Mouse (Mus musculus) E14TG2a.4 (cell line): ENCODE results near the gene Pomc.

ENCODE experiments used
- H3K27me3 ChIP-seq: 2 replicates; pipeline ENCODE4 v1.6.1; 2014; ENCODE audit warnings: low read length, control low read depth; ENCODE audit not compliant: insufficient read depth
- H3K36me3 ChIP-seq: 2 replicates; pipeline ENCODE4 v1.6.1; 2014; ENCODE audit warnings: low read length, control low read depth; ENCODE audit not compliant: insufficient read depth
- H3K4me1 ChIP-seq: replicated peaks from 2 replicates; pipeline ENCODE4 v1.6.1; 2014; ENCODE audit warnings: low read depth, low read length, control low read depth
- H3K4me3 ChIP-seq: replicated peaks from 2 replicates; pipeline ENCODE4 v1.5.1; 2014; ENCODE audit warnings: mild to moderate bottlenecking, low read length
- H3K9me3 ChIP-seq: 2 replicates; pipeline ENCODE4 v1.6.1; 2014; ENCODE audit warnings: low read length, control low read depth
- CTCF ChIP-seq: conservative IDR thresholded peaks from 2 replicates; pipeline ENCODE4 v1.5.1; 2014; ENCODE audit warnings: low read length
- NANOG ChIP-seq: IDR thresholded peaks from 2 replicates; pipeline ENCODE4 v1.6.1; 2014; ENCODE audit warnings: borderline replicate concordance, low read length, mixed read lengths
- POU5F1 ChIP-seq: IDR thresholded peaks from 2 replicates; pipeline ENCODE4 v1.6.1; 2014; ENCODE audit warnings: low read length, borderline replicate concordance

Pomc gene

GRCm38 (mm10) chr12:3981350-3982131, 26.8 kb downstream of the Pomc start:
- Histone ChIP-seq H3K36me3 (no peaks in the 10 kb centered on the region), H3K4me3 (peak overlapping the region; percentile 85), H3K27me3 (peaks cover 18% of the 10 kb centered on the region), H3K4me1 (peaks cover 48% of the 10 kb centered on the region), H3K9me3 (no peaks in the 10 kb centered on the region)
- no peak for TF ChIP-seq CTCF
- no peak for TF ChIP-seq POU5F1
- TF ChIP-seq NANOG, result no peak

- TF ChIP-seq CTCF (no peak), NANOG (no peak), POU5F1 (no peak)
Observed at GRCm38 (mm10) chr12:3982257-3982656, 27.5 kb downstream of the Pomc start.

GRCm38 (mm10) chr12:3983736-3984135, 29.0 kb downstream of the Pomc start:
- Histone ChIP-seq H3K4me3 (no peak overlapping the region), H3K27me3 (peaks cover 18% of the 10 kb centered on the region)

More at GRCm38 (mm10) chr12:3982257-3982656, 27.5 kb downstream of the Pomc start:
- Histone ChIP-seq H3K9me3 (no peaks in the 10 kb centered on the region), H3K4me3 (peak overlapping the region; percentile 85), H3K36me3 (no peaks in the 10 kb centered on the region), H3K27me3 (peaks cover 18% of the 10 kb centered on the region), H3K4me1 (peaks cover 48% of the 10 kb centered on the region)

GRCm38 (mm10) chr12:3984446-3984845, 29.7 kb downstream of the Pomc start:
- H3K9me3 ChIP-seq, result no peaks in the 10 kb centered on the region
- TF ChIP-seq CTCF (no peak), NANOG (no peak), POU5F1 (no peak)

More at GRCm38 (mm10) chr12:3983736-3984135, 29.0 kb downstream of the Pomc start:
- Histone ChIP-seq H3K9me3 (no peaks in the 10 kb centered on the region), H3K36me3 (no peaks in the 10 kb centered on the region), H3K4me1 (peaks cover 48% of the 10 kb centered on the region)
- TF ChIP-seq NANOG, result no peak
- no peak for TF ChIP-seq POU5F1
- TF ChIP-seq CTCF, result peak; percentile 78

GRCm38 (mm10) chr12:3989943-3990342, 35.2 kb downstream of the Pomc start:
- no peaks in the 10 kb centered on the region for H3K36me3 ChIP-seq
- H3K9me3 ChIP-seq, result no peaks in the 10 kb centered on the region
- TF ChIP-seq NANOG (no peak), POU5F1 (no peak), CTCF (no peak)
- H3K27me3 ChIP-seq, result peaks cover 6% of the 10 kb centered on the region
- no peak overlapping the region for H3K4me3 ChIP-seq
- H3K4me1 ChIP-seq, result peaks cover 6% of the 10 kb centered on the region

More at GRCm38 (mm10) chr12:3984446-3984845, 29.7 kb downstream of the Pomc start:
- peaks cover 18% of the 10 kb centered on the region for H3K27me3 ChIP-seq
- H3K4me1 ChIP-seq, result peaks cover 48% of the 10 kb centered on the region
- H3K4me3 ChIP-seq, result peak overlapping the region; percentile 51
- H3K36me3 ChIP-seq, result no peaks in the 10 kb centered on the region

GRCm38 (mm10) chr12:3991047-3991446, 36.3 kb downstream of the Pomc start:
- no peaks in the 10 kb centered on the region for H3K36me3 ChIP-seq
- H3K9me3 ChIP-seq, result no peaks in the 10 kb centered on the region
- no peak overlapping the region for H3K4me3 ChIP-seq
- no peaks in the 10 kb centered on the region for H3K4me1 ChIP-seq
- peaks cover 6% of the 10 kb centered on the region for H3K27me3 ChIP-seq
- no peak for TF ChIP-seq CTCF

- Histone ChIP-seq H3K9me3 (no peaks in the 10 kb centered on the region), H3K36me3 (no peaks in the 10 kb centered on the region), H3K27me3 (peaks cover 10% of the 10 kb centered on the region), H3K4me3 (no peak overlapping the region), H3K4me1 (no peaks in the 10 kb centered on the region)
- no peak for TF ChIP-seq POU5F1
- TF ChIP-seq CTCF, result no peak
- TF ChIP-seq NANOG, result no peak
Observed at GRCm38 (mm10) chr12:3996749-3997148, 42.0 kb downstream of the Pomc start.

- H3K4me3 ChIP-seq, result no peak overlapping the region
- H3K36me3 ChIP-seq, result no peaks in the 10 kb centered on the region
- H3K4me1 ChIP-seq, result peaks cover 13% of the 10 kb centered on the region
- no peak for TF ChIP-seq CTCF
- TF ChIP-seq POU5F1, result no peak
- TF ChIP-seq NANOG, result no peak
- H3K27me3 ChIP-seq, result peaks cover 10% of the 10 kb centered on the region
- no peaks in the 10 kb centered on the region for H3K9me3 ChIP-seq
Observed at GRCm38 (mm10) chr12:4000406-4000805, 45.7 kb downstream of the Pomc start.

- no peaks in the 10 kb centered on the region for H3K36me3 ChIP-seq
- no peaks in the 10 kb centered on the region for H3K9me3 ChIP-seq
- no peak overlapping the region for H3K4me3 ChIP-seq
- TF ChIP-seq CTCF, result no peak
- peaks cover 13% of the 10 kb centered on the region for H3K4me1 ChIP-seq
- H3K27me3 ChIP-seq, result peaks cover 4% of the 10 kb centered on the region; the same call in 1 of the 2 replicates
Observed at GRCm38 (mm10) chr12:4004648-4005047, 49.9 kb downstream of the Pomc start.
